Mouse (Mus musculus) embryonic fibroblast, embryonic 13.5 days (primary cell): ENCODE data around the gene Tmem150b.

Experiments used
- CTCF ChIP-seq: IDR thresholded peaks from 2 replicates; pipeline ENCODE4 v1.5.1; 2011; ENCODE audit warnings: mild to moderate bottlenecking, control low read depth, low read length, moderate library complexity, borderline replicate concordance; ENCODE audit not compliant: insufficient read depth
- POLR2A ChIP-seq: IDR thresholded peaks from 2 replicates; pipeline ENCODE4 v1.6.1; 2011; ENCODE audit warnings: low read depth, mild to moderate bottlenecking, control low read depth, low read length, moderate library complexity

DNA sequence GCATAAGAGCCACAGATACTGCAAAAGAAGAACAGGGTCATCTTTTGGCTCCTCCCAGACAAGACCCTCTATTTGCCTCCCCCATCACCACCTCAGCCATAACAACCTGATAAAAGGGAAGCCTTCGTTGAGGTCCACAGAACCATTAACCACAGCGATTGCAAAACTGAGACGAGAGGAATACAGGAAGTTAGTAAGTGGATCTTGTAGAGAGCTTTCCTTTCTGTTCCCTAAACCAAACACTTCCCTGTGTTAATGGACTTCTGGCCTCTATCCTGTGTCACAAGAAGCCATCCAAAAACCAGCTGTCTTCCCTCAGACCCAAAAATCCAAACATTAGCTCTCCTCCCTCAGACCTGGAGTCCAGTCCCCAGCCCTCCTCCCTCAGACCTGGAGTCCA lies 690 bp downstream of the Tmem150b start:
- no peak for TF ChIP-seq CTCF
- no peak for TF ChIP-seq POLR2A
